Mouse (Mus musculus): ENCODE data around the gene Tspo.

DNA sequence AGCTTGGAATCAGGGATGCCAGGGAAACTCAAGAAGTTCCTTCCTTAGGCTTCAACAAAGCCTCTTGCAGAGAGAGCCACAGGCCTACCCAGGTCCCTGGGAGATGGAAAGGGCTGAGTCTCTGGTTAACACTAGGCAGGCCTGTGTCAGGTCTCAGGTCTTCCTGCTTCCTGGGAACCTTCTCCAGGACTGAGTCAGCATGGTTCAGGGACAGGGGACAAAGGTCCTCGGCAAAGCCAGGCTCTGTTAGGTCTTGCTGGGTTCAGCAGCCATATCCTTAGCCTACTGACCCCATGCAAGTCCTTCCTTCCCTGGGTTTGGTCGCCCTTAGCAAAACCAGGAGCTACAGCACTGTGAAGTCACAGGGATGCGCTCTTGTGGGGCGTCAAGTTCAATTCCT lies 27.4 kb downstream of the Tspo start:
- TF ChIP-seq CTCF (conservative IDR thresholded peaks at IDR 0.05; ENCODE audit: low read length) (no peak), POU5F1 (IDR thresholded peaks at IDR 0.05; ENCODE audit: borderline replicate concordance, low read length) (no peak)
